Mouse (Mus musculus) natural killer cell, adult 2 months (primary cell): ENCODE data around the gene Nxnl2.
A peak's percentile ranks its signal among the peaks of the same experiment; 100 is the strongest.

Source experiments
- DNase-seq, 2 experiments: peaks; one replicate each; pipeline ENCODE4 v3.0.0; 2022; ENCODE audit warnings: low spot score in 2 of 2

The Nxnl2 gene

DNA sequence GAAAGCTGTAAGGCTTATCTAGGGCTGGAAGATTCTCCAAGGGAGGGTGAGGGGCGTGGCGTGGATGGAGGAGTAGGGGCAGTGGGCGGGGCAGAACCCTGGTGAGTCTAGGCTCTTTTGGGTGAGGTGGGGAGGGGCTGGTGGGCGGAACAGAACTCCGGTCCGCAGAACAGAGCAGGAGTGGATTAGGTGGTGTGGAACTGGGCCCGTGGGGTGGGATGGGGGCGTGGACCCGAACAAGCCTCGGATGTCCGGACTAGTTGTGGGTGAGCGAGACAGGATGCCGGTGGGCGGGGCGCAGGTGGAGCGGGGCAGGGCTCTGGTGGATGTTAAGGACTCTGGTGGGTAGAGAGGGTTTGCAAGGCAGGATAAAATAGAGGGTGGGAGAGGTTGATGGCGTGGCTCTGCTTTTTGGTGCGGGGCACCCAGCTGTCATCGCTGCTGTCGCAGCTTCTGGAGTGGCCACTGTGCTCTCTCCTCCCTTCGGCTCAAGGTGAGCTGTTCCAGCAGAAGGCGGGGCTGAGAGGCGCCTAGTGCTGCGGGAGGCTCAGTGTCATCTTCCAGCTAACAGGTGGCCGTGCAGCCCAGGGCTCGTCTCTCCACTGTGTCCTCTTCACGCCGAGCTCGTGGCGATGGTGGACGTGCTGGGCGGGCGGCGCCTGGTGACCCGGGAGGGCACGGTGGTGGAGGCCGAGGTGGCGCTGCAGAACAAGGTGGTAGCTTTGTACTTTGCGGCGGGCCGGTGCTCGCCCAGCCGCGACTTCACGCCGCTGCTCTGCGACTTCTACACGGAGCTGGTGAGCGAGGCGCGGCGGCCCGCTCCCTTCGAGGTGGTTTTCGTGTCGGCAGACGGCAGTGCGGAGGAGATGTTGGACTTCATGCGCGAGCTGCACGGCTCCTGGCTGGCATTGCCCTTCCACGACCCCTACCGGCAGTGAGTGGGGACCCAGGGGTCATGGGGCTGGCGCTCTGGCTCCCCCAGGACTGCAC lies at the start of gene Nxnl2:
TSS of gene Nxnl2 (plus strand) at position 332 of the 990 bp plus-strand sequence.
- peak; percentile 22 to 61 for DNase-seq

- DNase-seq: no peak
These were observed 48.9 kb upstream of the Nxnl2 start for GRCm38 (mm10) chr13:51121966-51122365.

- DNase-seq: no peak
These were observed 48.1 kb upstream of the Nxnl2 start for GRCm38 (mm10) chr13:51122771-51123170.

GRCm38 (mm10) chr13:51125357-51125756 lies 45.5 kb upstream of the Nxnl2 start:
- no peak for DNase-seq

DNA sequence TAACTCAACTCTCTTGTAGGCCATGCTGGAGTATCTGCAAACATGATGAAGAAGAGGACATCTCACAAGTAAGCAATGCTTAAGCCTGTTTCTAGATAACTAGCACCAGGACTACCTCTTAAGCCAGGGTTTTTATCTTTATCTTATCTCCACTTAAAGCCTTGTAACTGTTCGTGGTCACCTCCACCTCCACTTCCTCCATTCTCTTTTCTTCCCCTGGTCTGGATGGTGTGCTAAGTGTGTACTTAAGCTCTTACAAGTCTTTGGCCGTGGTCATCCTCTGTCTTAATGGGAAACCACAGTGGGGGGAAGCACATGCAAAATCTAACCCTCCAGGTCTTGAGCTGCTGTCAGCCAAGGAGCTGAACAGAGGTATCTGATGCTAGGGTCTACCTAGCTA lies 42.9 kb upstream of the Nxnl2 start:
- no peak for DNase-seq

DNA sequence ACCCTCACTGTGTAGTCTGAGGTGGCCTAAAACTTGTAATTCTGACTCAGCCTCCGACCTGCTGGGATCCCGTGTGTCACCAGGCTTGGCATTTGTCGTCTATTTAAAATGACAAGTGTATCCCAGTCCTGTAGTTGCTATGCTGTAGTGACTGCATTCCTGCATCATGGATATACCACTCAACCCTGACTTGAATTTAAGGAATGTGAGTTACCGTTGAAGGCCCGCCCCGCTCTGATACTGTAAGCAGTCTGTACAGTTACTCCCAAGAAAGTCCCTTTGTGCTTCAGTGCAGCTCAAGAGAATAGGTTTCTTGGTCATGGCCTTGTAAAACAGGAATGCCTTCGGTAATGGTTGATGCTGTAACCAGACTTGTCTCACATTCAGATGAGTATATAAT lies 42.4 kb upstream of the Nxnl2 start:
- DNase-seq: no peak

- no peak for DNase-seq
These were observed 39.6 kb upstream of the Nxnl2 start for GRCm38 (mm10) chr13:51131179-51131578.

GRCm38 (mm10) chr13:51136315-51136714 lies 34.5 kb upstream of the Nxnl2 start:
- DNase-seq: no peak

- no peak for DNase-seq
These were observed 33.7 kb upstream of the Nxnl2 start for GRCm38 (mm10) chr13:51136996-51137701.

- no peak for DNase-seq
These were observed 33.2 kb upstream of the Nxnl2 start for GRCm38 (mm10) chr13:51137702-51138031.

DNA sequence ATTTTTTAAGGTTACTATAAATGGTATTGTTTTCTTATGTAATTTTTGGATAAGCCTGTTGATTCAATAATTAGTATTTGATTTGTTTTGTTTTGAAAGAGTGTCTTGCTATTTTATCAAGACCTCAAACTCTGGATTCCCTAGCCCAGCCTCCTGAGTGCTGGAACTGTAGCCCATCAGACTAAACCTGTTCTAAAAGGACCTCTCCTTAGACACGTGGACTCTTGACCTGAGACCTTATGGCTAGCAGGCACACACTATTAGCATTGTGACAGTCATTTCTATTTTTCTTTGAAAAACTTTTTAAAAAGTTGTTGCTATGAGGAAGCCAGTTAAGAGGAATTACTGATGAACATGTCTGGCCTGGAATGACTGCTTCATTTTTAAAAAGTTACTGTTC lies 23.7 kb upstream of the Nxnl2 start:
- DNase-seq: no peak

GRCm38 (mm10) chr13:51152966-51153669 lies 17.7 kb upstream of the Nxnl2 start:
- DNase-seq: no peak

- DNase-seq: no peak
These were observed 17.2 kb upstream of the Nxnl2 start for GRCm38 (mm10) chr13:51153670-51154030.

DNA sequence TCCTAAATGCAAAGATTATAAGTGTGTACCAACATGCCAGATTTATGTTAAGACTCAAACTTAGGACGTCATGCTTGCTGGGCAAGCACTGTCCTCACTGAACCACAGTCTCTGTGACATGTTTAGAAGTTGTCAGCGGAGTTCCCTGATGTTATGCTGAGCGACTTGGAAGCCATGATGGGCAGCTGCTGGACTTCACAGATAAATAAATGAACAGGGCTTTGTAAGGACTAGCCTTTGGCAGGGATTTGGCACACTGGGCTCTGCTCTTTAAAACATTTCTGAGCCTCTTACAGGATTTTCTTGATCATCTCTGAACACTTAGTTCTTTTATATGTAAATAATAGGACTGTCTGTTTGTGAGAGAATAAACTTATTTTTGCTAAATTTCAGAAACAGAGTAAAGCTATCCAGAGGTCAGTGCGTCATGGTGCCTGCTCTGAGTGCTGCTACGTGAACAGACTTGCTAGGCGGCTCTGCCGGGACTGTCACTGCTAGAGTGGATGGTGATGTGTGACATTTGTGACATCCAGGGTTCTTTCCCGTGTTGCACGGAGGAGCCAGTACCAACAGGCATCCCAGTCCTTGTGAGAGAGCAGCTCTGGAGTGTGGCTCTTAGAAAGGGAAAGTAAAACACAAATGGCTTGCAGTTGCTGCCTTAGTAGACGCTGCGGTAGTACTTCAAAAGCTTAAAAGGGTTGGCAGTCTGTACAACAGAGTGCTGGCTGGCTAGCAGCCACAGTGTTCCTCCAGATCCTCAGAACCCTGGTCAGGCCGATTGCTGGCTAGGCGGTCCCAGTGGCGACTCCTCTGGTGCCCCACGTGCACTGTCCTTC lies 15.4 kb upstream of the Nxnl2 start:
- no peak for DNase-seq

- DNase-seq: no peak
These were observed 14.8 kb upstream of the Nxnl2 start for GRCm38 (mm10) chr13:51156014-51156386.

- no peak for DNase-seq
These were observed 13.5 kb upstream of the Nxnl2 start for GRCm38 (mm10) chr13:51157291-51157690.

GRCm38 (mm10) chr13:51161672-51162071 lies 9.2 kb upstream of the Nxnl2 start:
- peak in 1 of 2 experiments; percentile 8 for DNase-seq

GRCm38 (mm10) chr13:51162246-51162645 lies 8.6 kb upstream of the Nxnl2 start:
- DNase-seq: peak in 1 of 2 experiments; percentile 8

GRCm38 (mm10) chr13:51166711-51167110 lies 4.1 kb upstream of the Nxnl2 start:
- no peak for DNase-seq

GRCm38 (mm10) chr13:51170215-51170614 lies 607 bp upstream of the Nxnl2 start:
- no peak for DNase-seq

GRCm38 (mm10) chr13:51172601-51173000 lies 1.8 kb downstream of the Nxnl2 start:
- no peak for DNase-seq
